Mouse (Mus musculus) midbrain, embryonic 12.5 days (tissue): ENCODE results near the gene Xpa. TPM values are rescaled to one million over a fixed set of nuclear protein-coding genes. Genes with fewer than 3 reads are reported as not detected.

ENCODE experiments used
- ATAC-seq: fragments of 200-750 bp; cut with Nextera tagmentation; 2 replicates; pipeline ENCODE4 v1.8.0; 2017; ENCODE audit warnings: low read depth, moderate TSS enrichment, moderate library complexity; ENCODE audit not compliant: low FRiP score
- H3K27ac ChIP-seq: fragments of 300-500 bp; sonication (generic); replicated peaks from 2 replicates; pipeline ENCODE4 v1.5.1; 2016; ENCODE audit warnings: mild to moderate bottlenecking
- H3K27me3 ChIP-seq: fragments of 300-500 bp; sonication (generic); 2 replicates; pipeline ENCODE4 v1.6.1; 2016; ENCODE audit warnings: mild to moderate bottlenecking
- H3K36me3 ChIP-seq: fragments of 300-500 bp; sonication (generic); 2 replicates; pipeline ENCODE4 v1.6.1; 2016
- H3K4me1 ChIP-seq: fragments of 300-500 bp; sonication (generic); 2 replicates; pipeline ENCODE4 v1.6.1; 2016
- H3K4me2 ChIP-seq: fragments of 300-500 bp; sonication (generic); replicated peaks from 2 replicates; pipeline ENCODE4 v1.6.1; 2016; ENCODE audit warnings: mild to moderate bottlenecking, moderate library complexity
- H3K4me3 ChIP-seq: fragments of 300-500 bp; sonication (generic); 2 replicates; pipeline ENCODE4 v1.5.1; 2016; ENCODE audit warnings: mild to moderate bottlenecking
- H3K9ac ChIP-seq: fragments of 300-500 bp; sonication (generic); replicated peaks from 2 replicates; pipeline ENCODE4 v1.6.1; 2016; ENCODE audit warnings: mild to moderate bottlenecking, moderate library complexity
- H3K9me3 ChIP-seq: fragments of 300-500 bp; sonication (generic); 2 replicates; pipeline ENCODE4 v1.6.1; 2016; ENCODE audit warnings: mild to moderate bottlenecking
- WGBS: fragments of 180-500 bp; shearing (Covaris S2); methylation state at CpG from one replicate; pipeline ENCODE4 v1.1.7; 2016; 5-methylcytosine and 5-hydroxymethylcytosine counted together
- polyA plus RNA-seq: library from polyadenylated mRNA; unstranded; fragments of >200 nt; fragmentation: Nextera tagmentation; extraction: Ambion mirVana; gene quantifications from 2 replicates; pipeline ENCODE4 v1.2.1, GENCODE M21; 2016

The Xpa gene
- polyA plus RNA-seq, 1 experiment from 2014 or later = 31.4 TPM

GRCm38 (mm10) chr4:46185890-46186289 is 10.2 kb downstream of the Xpa start:
- Histone ChIP-seq H3K4me2 (no peak overlapping the region), H3K9me3 (no peaks in the 10 kb centered on the region), H3K27me3 (no peaks in the 10 kb centered on the region), H3K4me3 (no peak overlapping the region), H3K36me3 (peaks cover 83% of the 10 kb centered on the region), H3K9ac (no peak overlapping the region), H3K4me1 (no peaks in the 10 kb centered on the region), H3K27ac (no peak overlapping the region)
- no peak for ATAC-seq
- 81% methylated on average over 9 of the region's 9 CpGs for WGBS

DNA sequence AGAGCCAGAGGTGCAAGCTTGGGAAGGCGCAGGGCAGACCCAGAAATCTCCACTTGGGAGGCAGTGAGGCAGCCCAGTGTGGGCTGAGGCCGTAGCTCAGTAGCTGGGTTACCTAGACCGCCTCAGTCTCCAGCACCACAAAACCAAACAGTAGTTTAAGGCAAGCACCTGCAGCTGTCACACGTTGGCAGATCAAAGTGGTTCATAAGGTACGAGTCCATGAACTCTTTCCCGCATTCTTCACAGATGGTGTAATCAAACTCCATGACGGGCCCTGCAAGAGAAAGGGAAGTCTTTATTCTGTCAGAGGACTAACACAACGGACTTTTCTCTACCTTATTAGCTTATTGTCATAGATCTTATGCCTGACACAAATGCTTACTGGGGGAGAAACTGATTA is 10.7 kb downstream of the Xpa start:
- H3K9ac ChIP-seq = no peak overlapping the region
- no peaks in the 10 kb centered on the region for H3K4me1 ChIP-seq
- WGBS = 87% methylated on average over 8 of the region's 8 CpGs
- H3K4me2 ChIP-seq = no peak overlapping the region
- H3K36me3 ChIP-seq = peaks cover 82% of the 10 kb centered on the region
- no peaks in the 10 kb centered on the region for H3K9me3 ChIP-seq
- H3K27me3 ChIP-seq = no peaks in the 10 kb centered on the region
- H3K4me3 ChIP-seq = no peak overlapping the region
- no peak overlapping the region for H3K27ac ChIP-seq
- no peak for ATAC-seq

- 87% methylated on average over 7 of the region's 7 CpGs for WGBS
- peaks cover 83% of the 10 kb centered on the region for H3K36me3 ChIP-seq
- ATAC-seq = no peak
- no peak overlapping the region for H3K4me2 ChIP-seq
- no peaks in the 10 kb centered on the region for H3K27me3 ChIP-seq
- no peak overlapping the region for H3K9ac ChIP-seq
- no peak overlapping the region for H3K4me3 ChIP-seq
- H3K9me3 ChIP-seq = no peaks in the 10 kb centered on the region
- H3K27ac ChIP-seq = no peak overlapping the region
- no peaks in the 10 kb centered on the region for H3K4me1 ChIP-seq
Observed at GRCm38 (mm10) chr4:46182181-46182580, 13.9 kb downstream of the Xpa start.

- Histone ChIP-seq H3K4me3 (no peak overlapping the region), H3K9ac (no peak overlapping the region), H3K4me2 (no peak overlapping the region), H3K36me3 (peaks cover 88% of the 10 kb centered on the region), H3K9me3 (no peaks in the 10 kb centered on the region), H3K27ac (no peak overlapping the region), H3K4me1 (no peaks in the 10 kb centered on the region), H3K27me3 (no peaks in the 10 kb centered on the region)
- WGBS = 67% methylated on average over 6 of the region's 6 CpGs
- ATAC-seq = no peak
Observed at GRCm38 (mm10) chr4:46181168-46181567, 14.9 kb downstream of the Xpa start.

GRCm38 (mm10) chr4:46177496-46177895 is 18.6 kb downstream of the Xpa start:
- Histone ChIP-seq H3K4me2 (no peak overlapping the region), H3K9me3 (no peaks in the 10 kb centered on the region), H3K4me1 (no peaks in the 10 kb centered on the region), H3K4me3 (no peak overlapping the region), H3K9ac (no peak overlapping the region), H3K27ac (no peak overlapping the region), H3K27me3 (no peaks in the 10 kb centered on the region), H3K36me3 (peaks cover 87% of the 10 kb centered on the region)
- 89% methylated on average over 7 of the region's 7 CpGs for WGBS
- no peak for ATAC-seq

DNA sequence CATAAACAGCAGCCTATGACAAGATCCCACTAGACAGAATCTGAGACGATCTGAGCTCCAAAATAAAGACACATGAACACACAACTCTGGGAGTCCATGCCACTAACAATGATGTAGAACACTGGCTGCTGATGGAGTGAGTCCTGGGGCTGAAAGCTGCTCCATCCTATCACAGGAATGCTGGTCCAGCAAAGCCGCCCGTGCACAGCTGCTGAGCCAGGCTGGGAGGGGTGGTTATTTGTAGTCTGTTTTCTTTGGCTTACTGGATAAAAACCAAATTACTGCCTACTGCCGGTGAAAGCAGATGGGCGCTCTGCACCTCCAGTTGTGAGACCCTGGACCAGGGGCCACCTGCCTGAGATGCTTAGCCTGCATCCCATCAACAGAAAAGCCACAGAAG is 19.1 kb downstream of the Xpa start:
- H3K36me3 ChIP-seq = peaks cover 87% of the 10 kb centered on the region

GRCm38 (mm10) chr4:46176313-46176712 is 19.8 kb downstream of the Xpa start:
- WGBS = 74% methylated on average over 4 of the region's 4 CpGs
- no peak overlapping the region for H3K27ac ChIP-seq
- H3K27me3 ChIP-seq = no peaks in the 10 kb centered on the region
- peaks cover 87% of the 10 kb centered on the region for H3K36me3 ChIP-seq
- H3K4me2 ChIP-seq = no peak overlapping the region
- ATAC-seq = no peak
- no peak overlapping the region for H3K4me3 ChIP-seq
- H3K9ac ChIP-seq = no peak overlapping the region
- H3K4me1 ChIP-seq = no peaks in the 10 kb centered on the region
- H3K9me3 ChIP-seq = no peaks in the 10 kb centered on the region

More for the DNA sequence above, 19.1 kb downstream of the Xpa start:
- Histone ChIP-seq H3K4me3 (no peak overlapping the region), H3K9me3 (no peaks in the 10 kb centered on the region), H3K27ac (no peak overlapping the region), H3K4me1 (no peaks in the 10 kb centered on the region), H3K27me3 (no peaks in the 10 kb centered on the region), H3K9ac (no peak overlapping the region), H3K4me2 (no peak overlapping the region)
- 88% methylated on average over 5 of the region's 5 CpGs for WGBS
- no peak for ATAC-seq

GRCm38 (mm10) chr4:46171761-46172160 is 24.4 kb downstream of the Xpa start:
- WGBS = 93% methylated on average over 7 of the region's 7 CpGs
- no peaks in the 10 kb centered on the region for H3K27me3 ChIP-seq

DNA sequence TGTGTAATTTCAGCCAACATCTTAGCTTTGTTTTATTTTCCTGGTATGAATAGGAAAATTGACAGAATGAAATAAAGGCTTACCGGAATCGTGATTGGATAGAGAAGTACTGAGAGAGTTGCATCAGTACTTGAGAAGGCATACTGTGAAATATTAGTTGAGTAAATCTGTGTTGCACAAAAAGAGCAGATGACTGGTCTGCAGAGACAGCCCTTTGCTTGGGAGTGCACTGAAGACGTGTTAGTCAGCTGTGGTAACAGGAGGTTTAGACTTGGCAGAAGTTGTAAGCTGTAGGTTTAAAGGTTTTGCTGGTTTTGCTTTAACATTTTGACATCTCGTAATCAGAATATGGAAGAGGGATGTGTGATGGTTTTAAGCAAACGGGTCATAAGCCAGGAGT is 30.3 kb downstream of the Xpa start:
- WGBS = 96% methylated on average over 5 of the region's 5 CpGs
- Histone ChIP-seq H3K9ac (no peak overlapping the region), H3K27me3 (no peaks in the 10 kb centered on the region), H3K36me3 (peaks cover 96% of the 10 kb centered on the region), H3K4me2 (no peak overlapping the region), H3K27ac (no peak overlapping the region), H3K4me1 (no peaks in the 10 kb centered on the region), H3K9me3 (no peaks in the 10 kb centered on the region), H3K4me3 (no peak overlapping the region)
- no peak for ATAC-seq

More at GRCm38 (mm10) chr4:46171761-46172160, 24.4 kb downstream of the Xpa start:
- no peaks in the 10 kb centered on the region for H3K9me3 ChIP-seq
- H3K36me3 ChIP-seq = peaks cover 93% of the 10 kb centered on the region
- ATAC-seq = no peak
- H3K4me3 ChIP-seq = no peak overlapping the region
- no peak overlapping the region for H3K9ac ChIP-seq
- H3K4me1 ChIP-seq = no peaks in the 10 kb centered on the region
- no peak overlapping the region for H3K27ac ChIP-seq
- no peak overlapping the region for H3K4me2 ChIP-seq

GRCm38 (mm10) chr4:46164027-46164426 is 32.1 kb downstream of the Xpa start:
- ATAC-seq = no peak

DNA sequence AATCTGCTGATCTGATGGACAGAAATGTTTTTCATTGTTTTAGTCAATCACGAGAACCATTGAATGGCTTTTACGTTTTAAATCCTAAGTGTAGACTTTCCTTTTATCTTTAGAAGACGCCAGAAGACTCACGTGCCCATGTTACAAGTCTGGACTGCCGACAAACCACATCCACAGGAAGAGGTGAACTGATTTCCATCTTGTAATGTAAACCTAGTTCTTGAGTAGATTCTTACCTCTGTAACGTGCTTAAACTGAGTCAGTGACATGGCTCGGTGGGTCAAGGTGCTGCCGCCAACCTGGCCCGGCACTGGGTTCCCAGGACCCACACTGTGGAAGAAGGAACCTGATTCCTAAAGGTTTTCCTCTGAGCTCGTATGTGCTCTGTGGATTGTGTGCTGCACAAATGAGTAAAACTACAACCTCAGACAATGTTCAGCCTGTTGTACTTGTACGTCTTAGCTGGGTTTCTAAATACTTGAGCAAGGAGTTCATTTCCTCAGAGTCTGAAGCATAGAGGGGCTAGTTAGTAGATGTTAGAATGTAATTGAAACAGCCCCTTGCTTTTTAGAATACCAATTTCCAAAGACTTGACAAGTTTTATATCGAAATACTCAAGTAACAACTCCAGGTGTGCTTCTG is 44.1 kb downstream of the Xpa start:
- no peak overlapping the region for H3K4me3 ChIP-seq
- no peak for ATAC-seq
- WGBS = 96% methylated on average over 12 of the region's 12 CpGs
- H3K4me2 ChIP-seq = no peak overlapping the region
- no peaks in the 10 kb centered on the region for H3K27me3 ChIP-seq
- H3K27ac ChIP-seq = no peak overlapping the region
- peaks cover 89% of the 10 kb centered on the region for H3K36me3 ChIP-seq
- no peaks in the 10 kb centered on the region for H3K4me1 ChIP-seq
- H3K9me3 ChIP-seq = no peaks in the 10 kb centered on the region
- H3K9ac ChIP-seq = no peak overlapping the region

More at GRCm38 (mm10) chr4:46164027-46164426, 32.1 kb downstream of the Xpa start:
- H3K9ac ChIP-seq = no peak overlapping the region
- no peaks in the 10 kb centered on the region for H3K27me3 ChIP-seq
- H3K4me2 ChIP-seq = no peak overlapping the region
- no peaks in the 10 kb centered on the region for H3K4me1 ChIP-seq
- H3K27ac ChIP-seq = no peak overlapping the region
- WGBS = 90% methylated on average over 2 of the region's 2 CpGs
- peaks cover 94% of the 10 kb centered on the region for H3K36me3 ChIP-seq
- H3K4me3 ChIP-seq = no peak overlapping the region
- H3K9me3 ChIP-seq = no peaks in the 10 kb centered on the region

- Histone ChIP-seq H3K4me1 (no peaks in the 10 kb centered on the region), H3K27ac (no peak overlapping the region), H3K27me3 (no peaks in the 10 kb centered on the region), H3K36me3 (peaks cover 62% of the 10 kb centered on the region), H3K4me3 (no peak overlapping the region), H3K9me3 (no peaks in the 10 kb centered on the region), H3K9ac (no peak overlapping the region), H3K4me2 (no peak overlapping the region)
- ATAC-seq = no peak
- 96% methylated on average over 1 of the region's 1 CpGs for WGBS
Observed at GRCm38 (mm10) chr4:46146881-46147280, 49.2 kb downstream of the Xpa start.

- H3K27ac ChIP-seq = no peak overlapping the region
- 74% methylated on average over 3 of the region's 3 CpGs for WGBS
- no peak overlapping the region for H3K4me2 ChIP-seq
- no peaks in the 10 kb centered on the region for H3K27me3 ChIP-seq
- H3K9me3 ChIP-seq = no peaks in the 10 kb centered on the region
- ATAC-seq = no peak
- H3K9ac ChIP-seq = no peak overlapping the region
- no peak overlapping the region for H3K4me3 ChIP-seq
- H3K36me3 ChIP-seq = peaks cover 37% of the 10 kb centered on the region
- H3K4me1 ChIP-seq = peaks cover 13% of the 10 kb centered on the region
Observed at GRCm38 (mm10) chr4:46144323-46144722, 51.8 kb downstream of the Xpa start.
